Mouse (Mus musculus): ENCODE measurements around the gene Dusp3.
"Not testable (repeated sequence)": the region's sequence is repeated elsewhere in the genome, so short reads cannot be mapped to it uniquely, and the experiment has no call there.

Dusp3 gene

GRCm38 (mm10) chr11:102010140-102010539 lies 23.3 kb upstream of the Dusp3 start:
- no peak for DNase-seq (ENCODE audit: low read depth)

- no peak for DNase-seq (ENCODE audit: low read depth)
Observed at GRCm38 (mm10) chr11:102008954-102009637, 22.3 kb upstream of the Dusp3 start.

- no peak for DNase-seq (ENCODE audit: low read depth)
Observed at GRCm38 (mm10) chr11:102008372-102008771, 21.6 kb upstream of the Dusp3 start.

- no peak for DNase-seq (ENCODE audit: low read depth)
Observed at GRCm38 (mm10) chr11:102006688-102007087, 19.9 kb upstream of the Dusp3 start.

DNA sequence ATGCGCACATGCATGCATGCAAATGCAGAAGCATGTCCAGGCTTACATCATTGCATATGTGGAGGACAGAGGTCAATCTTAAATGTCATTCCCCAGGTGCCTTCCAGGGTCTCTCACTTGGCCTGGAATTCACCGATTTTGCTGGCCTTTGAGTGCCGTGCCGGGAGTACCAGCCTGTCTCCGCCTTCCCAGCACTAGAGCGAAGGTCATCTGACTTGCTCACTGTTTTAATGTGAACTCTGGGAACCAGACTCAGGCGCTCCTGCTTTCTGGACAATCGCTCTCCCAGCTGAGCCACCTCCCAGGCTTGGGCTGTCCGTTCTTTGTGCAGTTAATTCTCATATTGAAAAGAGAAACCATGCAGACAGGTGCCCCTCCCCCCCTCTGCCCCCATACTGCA lies 19.5 kb upstream of the Dusp3 start:
- DNase-seq (ENCODE audit: low read depth): no peak

- no peak for DNase-seq (ENCODE audit: low read depth)
Observed at GRCm38 (mm10) chr11:102004251-102004650, 17.4 kb upstream of the Dusp3 start.

DNA sequence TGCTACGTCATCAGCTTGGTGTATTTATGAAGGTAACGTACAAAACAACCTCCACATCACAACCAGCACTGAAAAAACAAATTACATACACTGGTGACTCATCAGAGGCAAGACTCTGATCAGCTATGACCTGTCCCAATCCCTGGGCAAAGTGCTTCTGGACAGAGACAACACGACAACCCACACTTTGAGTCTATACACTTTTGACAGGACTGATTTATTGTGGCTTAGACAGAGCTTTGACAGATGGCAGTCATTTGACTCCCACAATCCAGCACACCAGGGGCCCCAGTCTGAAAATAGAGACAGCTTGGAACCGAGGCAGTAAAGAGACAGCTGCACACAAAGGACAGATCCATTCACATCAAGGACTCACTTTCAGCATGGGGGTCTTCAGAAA lies 12.7 kb upstream of the Dusp3 start:
- DNase-seq (ENCODE audit: low read depth): no peak

- DNase-seq (ENCODE audit: low read depth): peak; percentile 3
Observed at GRCm38 (mm10) chr11:101998258-101998657, 11.4 kb upstream of the Dusp3 start.

DNA sequence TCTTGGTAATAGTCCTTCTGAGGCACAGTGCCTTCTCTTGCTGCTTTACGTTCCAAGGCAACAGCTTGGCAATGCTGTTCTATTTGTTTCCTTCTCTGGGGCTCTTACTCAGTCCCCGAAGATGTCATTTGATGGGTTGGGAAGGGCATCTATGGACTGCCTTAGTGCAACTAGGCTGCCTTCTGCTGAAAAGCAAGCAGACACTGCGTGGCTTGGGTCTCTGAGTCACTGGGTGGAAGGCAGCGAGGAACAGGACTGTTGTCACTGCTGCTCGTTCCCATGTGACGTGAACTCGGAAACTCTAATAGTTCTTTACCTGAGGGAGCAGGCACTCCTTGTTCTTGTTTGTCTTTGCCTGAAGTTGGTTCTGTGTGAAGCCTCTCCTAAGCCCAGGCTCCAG lies 9.1 kb upstream of the Dusp3 start:
- no peak for DNase-seq (ENCODE audit: low read depth)

DNA sequence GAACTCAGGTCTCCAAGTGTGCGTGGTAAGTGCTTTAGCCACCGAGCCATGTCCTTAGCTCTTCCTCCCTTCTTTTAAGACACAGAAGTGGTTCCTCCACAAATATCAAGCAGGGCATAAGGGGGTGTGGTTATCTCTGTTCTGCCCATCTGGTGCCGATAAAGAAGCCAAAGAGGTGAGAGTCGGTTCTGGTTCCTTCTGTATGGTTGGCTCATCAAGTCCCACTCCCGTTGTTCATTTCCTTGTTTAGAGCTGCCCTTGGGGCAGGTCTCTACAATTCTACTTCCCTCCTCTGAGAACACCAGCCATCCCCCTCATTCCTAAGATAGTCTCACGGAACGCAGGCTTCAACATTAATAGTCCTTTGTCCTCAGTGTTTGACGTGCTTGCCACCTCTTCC lies 7.3 kb upstream of the Dusp3 start:
- no peak for DNase-seq (ENCODE audit: low read depth)

DNA sequence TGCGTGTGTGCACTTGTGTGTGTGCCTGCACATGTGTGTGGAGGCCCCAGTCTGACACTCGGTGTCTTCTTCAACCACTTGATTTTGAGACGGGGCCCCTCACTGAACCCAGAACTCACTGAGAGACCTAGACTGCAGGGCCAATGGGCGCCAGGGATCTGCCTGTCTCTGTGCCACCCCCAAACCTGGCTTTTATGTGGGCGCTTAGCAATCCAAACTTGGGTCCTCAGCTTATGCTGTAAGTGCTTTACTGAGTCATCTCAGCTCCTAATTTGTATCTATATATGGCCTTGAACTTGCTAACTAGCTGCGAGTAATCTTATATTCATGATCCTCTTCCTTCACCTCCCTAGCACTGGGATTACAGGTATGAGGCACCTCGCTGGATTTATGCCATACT lies 5.6 kb upstream of the Dusp3 start:
- no peak for DNase-seq (ENCODE audit: low read depth)

DNA sequence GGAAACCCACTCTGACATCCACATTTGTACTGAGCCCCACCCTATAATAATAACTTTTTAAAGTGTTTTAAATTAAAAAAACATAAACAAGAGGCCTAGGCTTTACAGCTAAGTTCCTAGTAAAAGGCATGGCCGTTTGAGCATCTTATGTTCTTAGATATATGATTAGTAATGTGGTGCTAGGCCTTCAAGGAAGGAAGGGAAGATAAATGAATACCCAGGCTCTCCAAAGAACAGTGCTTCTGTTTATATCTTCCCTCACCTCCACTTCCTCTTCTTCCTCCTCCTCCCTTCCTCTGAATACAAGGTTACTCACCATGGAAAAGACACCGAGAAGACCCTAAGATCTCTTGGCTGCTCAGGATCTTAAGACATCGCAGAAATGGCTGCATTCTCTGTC lies 5.0 kb upstream of the Dusp3 start:
- DNase-seq (ENCODE audit: low read depth): no peak

DNA sequence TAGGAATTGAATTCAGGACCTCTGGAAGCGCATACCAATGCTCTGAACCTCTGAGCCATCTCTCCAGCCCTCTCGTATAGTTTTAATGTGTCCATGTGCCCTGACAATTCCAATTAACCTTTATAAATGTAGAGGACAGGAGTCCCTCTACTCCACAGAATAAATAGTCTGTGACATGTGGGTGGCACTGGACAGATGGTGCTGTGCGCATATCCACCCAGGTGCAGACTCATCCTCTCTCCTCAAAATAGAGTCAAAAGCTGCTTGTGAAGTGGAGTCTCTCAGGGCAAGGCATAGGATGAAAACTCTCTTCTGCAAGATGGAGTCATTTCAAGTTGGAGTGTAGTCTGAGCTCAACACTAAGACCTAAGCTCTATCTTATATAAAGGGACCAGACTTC lies 3.4 kb upstream of the Dusp3 start:
- DNase-seq (ENCODE audit: low read depth): no peak

GRCm38 (mm10) chr11:101985990-101986389 lies 823 bp downstream of the Dusp3 start:
- peak; percentile 62 for DNase-seq (ENCODE audit: low read depth)

- DNase-seq (ENCODE audit: low read depth): not testable (repeated sequence)
Observed at GRCm38 (mm10) chr11:101985450-101985849, 1.4 kb downstream of the Dusp3 start.

DNA sequence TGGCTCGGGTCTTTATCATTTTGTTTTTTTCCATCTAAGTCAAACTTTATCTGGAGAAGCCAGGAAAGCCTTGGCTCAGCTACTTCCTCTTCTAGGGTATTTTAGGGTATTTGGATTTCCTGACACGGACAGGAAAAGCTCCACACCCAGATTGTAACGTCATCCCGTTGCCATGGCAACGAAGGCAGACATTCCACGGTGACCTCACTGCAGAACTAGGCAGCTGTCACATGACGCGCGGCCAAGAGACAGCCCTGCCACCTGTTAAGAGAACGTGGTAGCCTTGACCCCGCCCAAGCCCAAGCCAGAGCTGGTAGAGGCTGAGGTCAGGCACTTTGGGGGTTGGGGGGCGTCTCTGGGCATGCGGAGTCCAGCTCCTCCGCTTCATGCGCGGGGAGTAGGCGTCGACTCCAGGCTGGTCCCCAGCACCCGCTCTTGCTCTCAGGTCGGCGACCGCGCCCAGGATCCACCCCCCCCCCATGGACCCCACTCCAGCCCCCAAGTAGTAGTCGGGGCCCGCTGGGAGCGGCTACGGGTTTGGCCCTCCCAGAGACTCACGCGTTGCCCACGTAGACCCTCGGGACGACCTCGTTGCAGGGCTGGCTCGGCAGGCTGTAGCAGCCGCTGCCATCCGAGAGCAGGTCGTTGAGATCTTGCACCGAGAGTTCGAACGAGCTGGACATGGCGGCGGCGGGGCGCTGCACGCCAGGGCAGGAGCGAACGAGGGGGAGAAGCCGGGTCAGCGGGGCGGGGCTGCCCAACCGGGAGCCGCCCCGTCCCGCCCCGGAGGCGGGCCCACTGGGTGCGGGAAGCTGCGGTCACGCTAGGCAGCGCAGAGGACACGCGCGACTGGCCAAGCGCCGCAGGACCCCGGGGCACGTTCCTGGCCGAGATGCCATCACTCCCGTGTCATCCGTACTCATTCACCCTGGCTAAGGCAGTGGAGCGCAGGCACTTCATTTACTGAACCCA lies 2.5 kb downstream of the Dusp3 start, which contains the start of gene Cfap97d1:
Gene Cfap97d1, plus strand, starts transcription at position 226 of the 972 bp plus-strand sequence.
- DNase-seq (ENCODE audit: low read depth): peak; percentile 86

GRCm38 (mm10) chr11:101983431-101983921 lies 3.3 kb downstream of the Dusp3 start:
- no peak for DNase-seq (ENCODE audit: low read depth)

- no peak for DNase-seq (ENCODE audit: low read depth)
Observed at GRCm38 (mm10) chr11:101982981-101983411, 3.8 kb downstream of the Dusp3 start.

DNA sequence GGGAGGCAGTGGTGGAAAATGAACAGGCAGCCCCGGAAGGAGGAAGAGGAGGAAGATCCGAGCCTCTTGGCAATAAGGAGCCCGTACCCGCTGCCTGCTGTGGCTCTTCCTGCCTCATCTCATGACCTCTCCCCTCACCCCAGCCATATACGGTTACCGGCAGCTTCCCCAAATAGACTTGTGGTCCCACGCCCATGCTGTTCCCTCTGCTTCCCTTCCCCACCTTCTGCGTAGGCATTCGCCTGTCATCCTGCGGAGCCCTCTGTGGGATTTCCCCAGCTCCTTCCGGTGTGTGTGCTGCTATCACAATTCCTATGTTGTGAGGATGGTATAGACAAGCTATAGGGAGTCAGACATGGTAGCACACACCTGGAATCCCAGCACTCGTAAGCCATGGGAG lies 5.0 kb downstream of the Dusp3 start:
- DNase-seq (ENCODE audit: low read depth): no peak

GRCm38 (mm10) chr11:101980603-101981157 lies 6.1 kb downstream of the Dusp3 start:
- DNase-seq (ENCODE audit: low read depth): no peak

GRCm38 (mm10) chr11:101979140-101979539 lies 7.7 kb downstream of the Dusp3 start:
- DNase-seq (ENCODE audit: low read depth): no peak

GRCm38 (mm10) chr11:101976949-101977348 lies 9.9 kb downstream of the Dusp3 start:
- DNase-seq (ENCODE audit: low read depth): no peak

GRCm38 (mm10) chr11:101974923-101975322 lies 11.9 kb downstream of the Dusp3 start:
- no peak for DNase-seq (ENCODE audit: low read depth)

All from fibroblast of lung, adult 2 months (primary cell).